In genomic region chr4:37560209-37560608, GRCm38 (mm10) we compare ENCODE assay signal across 12 mouse cellular contexts.
DNase-seq lines count a peak whose midpoint lies in the region; ATAC-seq and TF ChIP-seq lines count a peak whose summit lies in the region.
"Had no signal": no experiment of that assay in that cellular context is flagged by ENCODE, and none has a peak within 500 bp of the region (broad histone marks: within the 10 kb centered on the region; RNA-seq: fewer than 3 reads in every experiment).

No protein-coding gene starts in this region.

- H3K9me3 ChIP-seq in hindbrain, postnatal 0 days (ENCODE audit: low read length) = no peaks in the 10 kb centered on the region
- no peaks in the 10 kb centered on the region for H3K9me3 ChIP-seq in hindbrain, embryonic 12.5 days (replicated peaks)
- no peaks in the 10 kb centered on the region for H3K9me3 ChIP-seq in lung, postnatal 0 days (ENCODE audit: low read length)
- H3K9me3 ChIP-seq in stomach, postnatal 0 days (ENCODE audit: control insufficient read depth, low read length) = no peaks in the 10 kb centered on the region

- DNase-seq in hindbrain, postnatal 0 days (ENCODE audit: low spot score) = peak; percentile 37
- DNase-seq in lung, postnatal 0 days (ENCODE audit: low spot score) = no peak
- DNase-seq in lung, adult 2 months = no peak
- no peak for DNase-seq in stomach, postnatal 0 days (ENCODE audit: low spot score)
- DNase-seq in urinary bladder, postnatal 4 days (ENCODE audit: low spot score in 2 of 2) = no peak
- DNase-seq: adrenal gland, postnatal 10 days; heart, postnatal 14 days; lung, adult 18-20 months; right cerebral cortex, postnatal 14 days had no signal

- no peaks in the 10 kb centered on the region for H3K36me3 ChIP-seq in hindbrain, postnatal 0 days (ENCODE audit: insufficient read depth, low read length)
- H3K36me3 ChIP-seq in hindbrain, embryonic 12.5 days = no peaks in the 10 kb centered on the region
- no peaks in the 10 kb centered on the region for H3K36me3 ChIP-seq in lung, postnatal 0 days (ENCODE audit: insufficient read depth, low read length)
- H3K36me3 ChIP-seq in stomach, postnatal 0 days (ENCODE audit: control insufficient read depth, insufficient read depth, low read length) = no peaks in the 10 kb centered on the region

- H3K27me3 ChIP-seq in hindbrain, postnatal 0 days (ENCODE audit: insufficient read depth, low read length) = no peaks in the 10 kb centered on the region
- no peaks in the 10 kb centered on the region for H3K27me3 ChIP-seq in hindbrain, embryonic 12.5 days
- no peaks in the 10 kb centered on the region for H3K27me3 ChIP-seq in lung, postnatal 0 days (replicated peaks; ENCODE audit: insufficient read depth, low read length)
- no peaks in the 10 kb centered on the region for H3K27me3 ChIP-seq in stomach, postnatal 0 days (ENCODE audit: control insufficient read depth, insufficient read depth, low read length)

- peak; percentile 48 for TF ChIP-seq CTCF in hindbrain, postnatal 0 days (IDR thresholded peaks at IDR 0.05; ENCODE audit: low read depth)
- TF ChIP-seq CTCF in lung, postnatal 0 days (IDR thresholded peaks at IDR 0.05) = 0 out of 2 replicates have a peak, but pooled peaks have one; percentile 6
- TF ChIP-seq CTCF in lung, adult 2 months (IDR thresholded peaks at IDR 0.05; ENCODE audit: insufficient read depth, low read length) = no peak
- peak; percentile 24; the same call in 1 of the 2 replicates for TF ChIP-seq CTCF in cortical plate, adult 2 months (IDR thresholded peaks at IDR 0.05; ENCODE audit: extremely low read depth, insufficient read depth, low read length)
- TF ChIP-seq CTCF in stomach, postnatal 0 days (IDR thresholded peaks at IDR 0.05; ENCODE audit: low read depth) = peak; percentile 45

- TF ChIP-seq POLR2A in lung, adult 2 months (IDR thresholded peaks at IDR 0.05; ENCODE audit: borderline replicate concordance, extremely low read depth, low read depth, low read length) = no peak
- TF ChIP-seq POLR2A in cortical plate, adult 2 months (IDR thresholded peaks at IDR 0.05; ENCODE audit: extremely low read depth, insufficient read depth, low read length) = no peak

- no peak overlapping the region for H3K9ac ChIP-seq in hindbrain, postnatal 0 days (replicated peaks; ENCODE audit: low read length)
- no peak overlapping the region for H3K9ac ChIP-seq in hindbrain, embryonic 12.5 days
- no peak overlapping the region for H3K9ac ChIP-seq in lung, postnatal 0 days (replicated peaks; ENCODE audit: low read depth)
- H3K9ac ChIP-seq in stomach, postnatal 0 days (ENCODE audit: low read length) = no peak overlapping the region

- no peak for TF ChIP-seq EP300 in lung, postnatal 0 days (IDR thresholded peaks at IDR 0.05)
- no peak for TF ChIP-seq EP300 in stomach, postnatal 0 days (optimal IDR thresholded peaks at IDR 0.05)

- no peak overlapping the region for H3K4me2 ChIP-seq in hindbrain, postnatal 0 days (ENCODE audit: low read depth, low read length)
- H3K4me2 ChIP-seq in hindbrain, embryonic 12.5 days (replicated peaks) = no peak overlapping the region
- H3K4me2 ChIP-seq in lung, postnatal 0 days (replicated peaks; ENCODE audit: low read depth, low read length) = no peak overlapping the region
- H3K4me2 ChIP-seq in stomach, postnatal 0 days (replicated peaks; ENCODE audit: low read depth) = no peak overlapping the region

- no peak for ATAC-seq in hindbrain, postnatal 0 days
- no peak for ATAC-seq in hindbrain, embryonic 12.5 days (ENCODE audit: low FRiP score)
- no peak for ATAC-seq in lung, postnatal 0 days
- ATAC-seq in stomach, postnatal 0 days (ENCODE audit: low FRiP score, low TSS enrichment) = no peak

- no peak overlapping the region for H3K27ac ChIP-seq in hindbrain, postnatal 0 days
- H3K27ac ChIP-seq in hindbrain, embryonic 12.5 days = no peak overlapping the region
- no peak overlapping the region for H3K27ac ChIP-seq in lung, postnatal 0 days (ENCODE audit: low read length)
- no peak overlapping the region for H3K27ac ChIP-seq in cortical plate, adult 2 months (ENCODE audit: insufficient read depth, low read length)
- H3K27ac ChIP-seq in stomach, postnatal 0 days (replicated peaks) = no peak overlapping the region

- no peak overlapping the region for H3K4me3 ChIP-seq in hindbrain, postnatal 0 days (ENCODE audit: low read length)
- H3K4me3 ChIP-seq in hindbrain, embryonic 12.5 days = no peak overlapping the region
- H3K4me3 ChIP-seq in lung, postnatal 0 days (ENCODE audit: low read depth, low read length) = no peak overlapping the region
- H3K4me3 ChIP-seq in lung, adult 2 months (replicated peaks; ENCODE audit: extremely low read depth, low read depth, low read length) = no peak overlapping the region
- H3K4me3 ChIP-seq in cortical plate, adult 2 months (ENCODE audit: insufficient read depth, low read length) = no peak overlapping the region
- no peak overlapping the region for H3K4me3 ChIP-seq in stomach, postnatal 0 days (ENCODE audit: low read depth, low read length)
- H3K4me3 ChIP-seq: myocyte had no signal

- no peaks in the 10 kb centered on the region for H3K4me1 ChIP-seq in hindbrain, postnatal 0 days (ENCODE audit: insufficient read depth, low read length)
- H3K4me1 ChIP-seq in hindbrain, embryonic 12.5 days = no peaks in the 10 kb centered on the region
- H3K4me1 ChIP-seq in lung, postnatal 0 days (ENCODE audit: insufficient read depth, low read depth, low read length) = no peaks in the 10 kb centered on the region
- no peaks in the 10 kb centered on the region for H3K4me1 ChIP-seq in lung, adult 2 months (ENCODE audit: control insufficient read depth, insufficient read depth, low read length)
- no peaks in the 10 kb centered on the region for H3K4me1 ChIP-seq in cortical plate, adult 2 months (ENCODE audit: control insufficient read depth, insufficient read depth, low read length)
- H3K4me1 ChIP-seq in stomach, postnatal 0 days (replicated peaks; ENCODE audit: control insufficient read depth, insufficient read depth) = no peaks in the 10 kb centered on the region
